Mouse (Mus musculus): ENCODE results near the gene Nnmt.

Gene Nnmt

GRCm38 (mm10) chr9:48549056-48549455, 55.9 kb downstream of the Nnmt start:
- DNase-seq: no peak

GRCm38 (mm10) chr9:48547233-48547632, 57.7 kb downstream of the Nnmt start:
- DNase-seq: no peak
